Mouse (Mus musculus) ES-CJ7 (cell line): ENCODE results near the gene Brd4.

Experiments used
- DNase-seq: peaks from one replicate; pipeline ENCODE4 v3.0.0; 2011; ENCODE audit warnings: low read depth, low spot score

Brd4 gene

GRCm38 (mm10) chr17:32169518-32170225, 114.8 kb downstream of the Brd4 start:
- DNase-seq: no peak

DNA sequence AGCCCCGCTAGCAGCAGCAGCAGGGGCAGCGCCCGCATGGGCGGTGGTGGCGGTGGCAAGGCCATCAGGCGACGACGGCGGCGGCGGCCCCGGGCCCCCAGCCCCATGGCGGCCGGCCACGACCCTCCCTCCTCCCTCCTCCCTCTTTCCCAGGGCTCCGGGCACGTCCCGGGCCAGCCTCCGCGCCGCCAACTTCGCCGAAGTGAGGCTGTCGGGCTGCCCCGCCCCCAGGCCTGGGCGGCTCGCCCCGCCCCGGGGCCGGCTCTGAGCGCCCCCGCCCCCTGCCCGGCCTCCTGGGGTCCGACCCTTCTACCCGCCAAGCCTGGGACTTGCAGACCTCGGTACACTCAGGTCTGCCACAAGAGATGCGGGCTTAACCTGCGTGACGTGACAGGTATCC, 117.8 kb downstream of the Brd4 start, which contains the start of gene Notch3:
Notch3 (minus strand) TSS at position 166 of the 400 bp plus-strand sequence.
- peak; percentile 55 for DNase-seq

DNA sequence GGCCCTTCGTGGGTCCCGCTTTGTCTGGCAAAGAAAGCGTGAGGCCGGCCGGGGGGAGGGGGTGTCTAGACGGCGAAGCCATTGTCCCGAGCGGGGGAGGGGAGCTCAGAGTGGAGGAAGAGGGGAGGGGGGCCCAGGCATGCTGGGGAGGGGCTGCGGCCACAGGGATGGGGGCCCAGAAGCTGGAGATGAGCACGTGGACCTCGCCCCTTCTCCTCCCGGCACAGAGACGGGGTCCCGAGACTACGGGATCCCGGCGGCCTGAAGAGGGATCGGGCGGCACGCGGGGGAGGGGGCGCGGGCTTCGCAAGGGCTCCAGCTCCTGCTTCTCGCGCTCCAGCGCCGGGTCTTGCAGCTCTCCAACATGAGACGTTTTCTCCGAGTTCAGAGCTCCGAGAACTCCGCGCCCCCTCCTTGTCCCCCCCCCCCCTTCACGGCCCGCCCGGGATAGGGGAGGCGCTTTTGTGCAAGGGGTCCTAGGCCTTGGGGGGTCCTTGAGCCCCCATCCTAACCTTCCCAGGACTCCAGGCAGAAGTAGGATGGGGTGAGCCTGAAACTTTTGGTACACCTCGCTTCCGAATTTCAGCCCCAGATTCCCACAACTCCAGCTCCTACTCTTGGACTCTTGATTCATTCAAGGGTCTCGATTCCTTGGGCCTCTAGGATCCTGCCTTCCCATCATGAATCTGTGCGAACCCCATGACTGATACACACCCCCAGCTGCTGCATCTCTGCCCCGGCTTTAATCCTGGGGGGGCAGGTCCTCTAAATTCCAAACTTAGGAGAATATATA, 118.5 kb downstream of the Brd4 start:
- DNase-seq: peak; percentile 79

GRCm38 (mm10) chr17:32165266-32165802, 119.2 kb downstream of the Brd4 start:
- no peak for DNase-seq

DNA sequence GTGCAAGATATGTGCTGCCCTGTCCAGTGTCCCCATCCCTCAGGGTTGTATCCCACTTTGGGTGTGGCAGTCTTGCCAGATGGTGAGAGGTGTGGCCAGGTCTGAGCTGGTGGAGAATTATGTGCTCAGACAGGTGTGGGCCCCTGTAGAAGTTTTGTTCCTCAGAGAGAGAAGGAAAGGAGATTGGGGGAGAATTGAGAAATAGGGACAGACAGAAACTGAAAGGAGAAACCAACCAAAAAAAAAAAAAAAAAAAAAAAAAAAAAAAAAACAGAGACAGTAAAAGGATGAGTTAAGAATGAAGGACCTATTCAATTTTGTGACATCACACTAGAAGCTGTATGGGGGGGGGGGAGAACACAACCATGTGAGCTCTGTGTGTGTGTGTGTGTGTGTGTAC, 119.7 kb downstream of the Brd4 start:
- DNase-seq: no peak

DNA sequence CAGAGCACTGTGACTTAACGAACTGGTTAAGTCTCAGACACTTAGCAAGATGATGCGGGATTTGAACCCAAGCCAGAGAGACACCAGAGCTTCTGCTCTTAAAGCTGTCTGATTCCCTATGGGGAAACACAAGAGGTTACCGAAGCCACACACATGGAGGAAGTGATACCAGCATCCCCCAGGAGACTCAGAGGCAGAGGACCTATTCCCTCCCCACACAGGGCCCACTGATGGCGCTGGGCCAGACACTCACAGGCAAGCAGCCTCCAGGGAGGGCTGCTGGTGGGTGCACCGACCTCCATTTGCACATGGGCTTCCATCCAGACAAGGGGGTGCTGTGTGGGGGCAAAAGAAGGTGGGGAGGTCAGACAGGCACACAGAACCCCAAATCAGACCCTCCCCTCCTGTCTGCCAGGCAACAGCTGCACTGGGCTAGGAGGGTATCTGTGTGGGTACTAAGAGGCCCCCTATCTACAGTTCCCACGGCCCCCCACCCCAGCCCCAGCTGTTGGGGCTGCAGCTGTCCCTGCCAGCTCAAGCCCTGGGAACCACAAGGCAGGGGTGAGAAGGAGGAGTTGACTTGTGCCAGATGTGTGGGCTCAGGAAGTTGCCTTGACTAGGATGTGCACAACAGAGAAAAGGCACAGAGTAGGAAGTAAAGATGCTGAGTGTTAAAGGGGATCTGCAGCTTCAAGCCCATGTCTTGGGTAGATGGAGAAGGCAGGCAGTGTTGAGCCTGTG, 120.4 kb downstream of the Brd4 start:
- no peak for DNase-seq

- peak; percentile 75 for DNase-seq
These were observed 122.2 kb downstream of the Brd4 start for GRCm38 (mm10) chr17:32162112-32162850.

DNA sequence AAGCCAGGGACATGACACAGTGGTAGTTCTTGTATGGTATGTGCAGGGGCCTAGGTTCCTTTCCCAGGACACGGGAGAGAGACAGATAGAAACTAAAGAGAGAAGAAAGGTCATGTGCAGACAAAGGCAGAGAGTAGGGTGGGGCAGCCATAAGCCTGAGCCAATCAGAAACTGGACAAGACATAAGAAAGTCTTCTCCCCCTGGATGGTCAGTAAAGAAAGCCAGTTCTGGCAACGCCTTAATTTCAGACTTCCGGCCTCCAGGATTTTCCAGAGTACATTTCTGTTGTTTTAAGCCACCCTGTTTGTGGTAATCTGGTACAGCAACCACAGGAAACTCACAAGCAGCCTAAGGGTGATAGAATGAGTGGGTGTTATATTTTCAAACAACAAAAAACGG, 123.6 kb downstream of the Brd4 start:
- no peak for DNase-seq

- no peak for DNase-seq
These were observed 125.7 kb downstream of the Brd4 start for GRCm38 (mm10) chr17:32158841-32159240.

- DNase-seq: no peak
These were observed 137.8 kb downstream of the Brd4 start for GRCm38 (mm10) chr17:32146718-32147117.
